Mouse (Mus musculus): ENCODE measurements around the gene Lama2.

The Lama2 gene

GRCm38 (mm10) chr10:27188630-27189365 lies 430.8 kb downstream of the Lama2 start:
- DNase-seq (ENCODE audit: low spot score in 2 of 2) = no peak

GRCm38 (mm10) chr10:27184185-27184584 lies 435.4 kb downstream of the Lama2 start:
- no peak for DNase-seq (ENCODE audit: low spot score in 2 of 2)

GRCm38 (mm10) chr10:27174271-27174670 lies 445.3 kb downstream of the Lama2 start:
- no peak for DNase-seq (ENCODE audit: low spot score in 2 of 2)

- DNase-seq (ENCODE audit: low spot score in 2 of 2) = no peak
Observed at GRCm38 (mm10) chr10:27164738-27165137, 454.8 kb downstream of the Lama2 start.

GRCm38 (mm10) chr10:27162364-27162763 lies 457.2 kb downstream of the Lama2 start:
- DNase-seq (ENCODE audit: low spot score in 2 of 2) = no peak

GRCm38 (mm10) chr10:27150220-27150619 lies 469.3 kb downstream of the Lama2 start:
- DNase-seq (ENCODE audit: low spot score in 2 of 2) = no peak

- no peak for DNase-seq (ENCODE audit: low spot score in 2 of 2)
Observed at GRCm38 (mm10) chr10:27140422-27140821, 479.1 kb downstream of the Lama2 start.

GRCm38 (mm10) chr10:27135768-27136167 lies 483.8 kb downstream of the Lama2 start:
- DNase-seq (ENCODE audit: low spot score in 2 of 2) = no peak

- DNase-seq (ENCODE audit: low spot score in 2 of 2) = no peak
Observed at GRCm38 (mm10) chr10:27133135-27133534, 486.4 kb downstream of the Lama2 start.

- DNase-seq (ENCODE audit: low spot score in 2 of 2) = no peak
Observed at GRCm38 (mm10) chr10:27127454-27127853, 492.1 kb downstream of the Lama2 start.

- no peak for DNase-seq (ENCODE audit: low spot score in 2 of 2)
Observed at GRCm38 (mm10) chr10:27123763-27124162, 495.8 kb downstream of the Lama2 start.

- DNase-seq (ENCODE audit: low spot score in 2 of 2) = no peak
Observed at GRCm38 (mm10) chr10:27117815-27118214, 501.7 kb downstream of the Lama2 start.

GRCm38 (mm10) chr10:27116938-27117647 lies 502.5 kb downstream of the Lama2 start:
- no peak for DNase-seq (ENCODE audit: low spot score in 2 of 2)

GRCm38 (mm10) chr10:27114131-27114530 lies 505.4 kb downstream of the Lama2 start:
- no peak for DNase-seq (ENCODE audit: low spot score in 2 of 2)

GRCm38 (mm10) chr10:27103811-27104210 lies 515.7 kb downstream of the Lama2 start:
- DNase-seq (ENCODE audit: low spot score in 2 of 2) = no peak

- no peak for DNase-seq (ENCODE audit: low spot score in 2 of 2)
Observed at GRCm38 (mm10) chr10:27101800-27102353, 517.7 kb downstream of the Lama2 start.

GRCm38 (mm10) chr10:27077113-27077512 lies 542.4 kb downstream of the Lama2 start:
- no peak for DNase-seq (ENCODE audit: low spot score in 2 of 2)

GRCm38 (mm10) chr10:27068794-27069435 lies 550.6 kb downstream of the Lama2 start:
- DNase-seq (ENCODE audit: low spot score in 2 of 2) = no peak

- no peak for DNase-seq (ENCODE audit: low spot score in 2 of 2)
Observed at GRCm38 (mm10) chr10:27063671-27064070, 555.9 kb downstream of the Lama2 start.

- no peak for DNase-seq (ENCODE audit: low spot score in 2 of 2)
Observed at GRCm38 (mm10) chr10:27054488-27054887, 565.1 kb downstream of the Lama2 start.

- no peak for DNase-seq (ENCODE audit: low spot score in 2 of 2)
Observed at GRCm38 (mm10) chr10:27047196-27047595, 572.4 kb downstream of the Lama2 start.

GRCm38 (mm10) chr10:27041812-27042211 lies 577.7 kb downstream of the Lama2 start:
- DNase-seq (ENCODE audit: low spot score in 2 of 2) = no peak
